Mouse (Mus musculus): ENCODE data around the gene Mael. TPM values are rescaled to one million over a fixed set of nuclear protein-coding genes. Genes with fewer than 3 reads are reported as not detected.
A peak's percentile ranks its signal among the peaks of the same experiment; 100 is the strongest.

Mael gene
- polyA plus RNA-seq, 1 experiment from 2014 or later, result 0.11 TPM

DNA sequence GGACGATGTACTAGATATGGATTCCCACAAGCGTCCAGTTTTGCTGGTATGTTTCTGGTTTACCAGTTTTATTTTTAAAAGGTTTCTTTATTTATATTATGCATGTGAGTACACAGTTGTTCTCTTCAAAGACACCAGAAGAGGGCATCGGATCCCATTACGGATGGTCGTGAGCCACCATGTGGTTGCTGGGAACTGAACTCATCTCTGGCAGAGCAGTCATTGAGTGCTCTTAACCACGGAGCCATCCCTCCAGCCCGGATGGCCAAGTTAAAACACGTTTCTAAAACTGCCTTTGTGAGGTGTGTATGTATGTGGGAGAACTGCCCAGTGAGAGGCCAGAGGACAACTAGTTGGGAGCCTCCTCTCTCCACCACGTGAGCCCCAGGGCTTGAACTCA is 79.9 kb downstream of the Mael start:
- no peak overlapping the region for H3K27ac ChIP-seq
- peaks cover 7% of the 10 kb centered on the region; the same call in 1 of the 2 replicates for H3K4me1 ChIP-seq
- no peaks in the 10 kb centered on the region for H3K36me3 ChIP-seq
- DNase-seq (ENCODE audit: low spot score), result no peak
- no peak overlapping the region for H3K4me3 ChIP-seq
- 52% methylated on average over 9 of the region's 9 CpGs for WGBS
- peaks cover 59% of the 10 kb centered on the region for H3K27me3 ChIP-seq (ENCODE audit: insufficient read depth, poor library complexity, severe bottlenecking)
- no peaks in the 10 kb centered on the region for H3K9me3 ChIP-seq

DNA sequence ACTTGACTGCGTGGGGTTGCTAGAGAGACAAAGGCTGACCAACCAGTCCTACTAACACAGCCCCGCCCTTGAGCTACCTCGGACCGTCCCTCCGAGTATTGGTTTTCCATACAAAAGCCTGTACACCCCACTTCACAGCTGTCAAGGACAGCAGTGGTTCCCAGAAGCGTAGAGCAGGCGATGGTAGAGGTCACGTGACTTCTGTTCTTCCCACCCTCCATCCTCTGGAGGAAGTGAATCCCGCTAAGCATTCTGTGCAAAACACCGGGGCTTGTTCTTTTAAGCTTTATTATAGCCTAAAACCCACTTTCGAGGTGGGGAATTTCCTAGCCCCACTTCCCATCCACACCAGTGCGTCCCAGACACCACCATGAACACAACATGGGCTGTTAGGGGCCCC is 80.8 kb downstream of the Mael start:
- no peak for DNase-seq (ENCODE audit: low spot score)
- Histone ChIP-seq H3K9me3 (no peaks in the 10 kb centered on the region), H3K4me3 (no peak overlapping the region), H3K4me1 (peaks cover 13% of the 10 kb centered on the region; the same call in 1 of the 2 replicates), H3K27ac (no peak overlapping the region), H3K36me3 (no peaks in the 10 kb centered on the region), H3K27me3 (ENCODE audit: insufficient read depth, poor library complexity, severe bottlenecking) (peaks cover 59% of the 10 kb centered on the region)
- 81% methylated on average over 12 of the region's 12 CpGs for WGBS

DNA sequence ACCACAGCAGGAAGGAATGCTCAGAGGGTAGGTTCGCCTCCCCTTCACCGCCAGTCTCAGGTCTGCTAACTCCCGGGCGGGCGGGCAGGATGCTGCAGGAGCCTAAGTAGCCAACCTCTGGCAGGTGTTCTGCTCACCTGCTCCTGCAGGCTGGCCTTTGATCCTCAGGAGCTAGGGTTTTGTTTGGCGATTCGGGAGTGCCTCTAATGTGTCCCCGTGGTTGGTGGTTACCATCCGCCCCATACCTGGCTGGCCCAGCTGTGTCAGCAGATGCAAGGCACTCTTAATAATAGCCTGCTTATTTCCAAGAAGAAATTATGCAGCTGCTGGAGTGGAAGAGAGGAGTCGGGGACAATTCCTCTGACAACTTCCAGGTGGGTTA is 83.4 kb downstream of the Mael start:
- WGBS, result 25% methylated on average over 10 of the region's 10 CpGs
- DNase-seq (ENCODE audit: low spot score), result no peak
- Histone ChIP-seq H3K4me1 (peaks cover 16% of the 10 kb centered on the region; the same call in 1 of the 2 replicates), H3K27me3 (ENCODE audit: insufficient read depth, poor library complexity, severe bottlenecking) (peaks cover 55% of the 10 kb centered on the region), H3K9me3 (no peaks in the 10 kb centered on the region), H3K27ac (no peak overlapping the region), H3K36me3 (no peaks in the 10 kb centered on the region), H3K4me3 (no peak overlapping the region)

DNA sequence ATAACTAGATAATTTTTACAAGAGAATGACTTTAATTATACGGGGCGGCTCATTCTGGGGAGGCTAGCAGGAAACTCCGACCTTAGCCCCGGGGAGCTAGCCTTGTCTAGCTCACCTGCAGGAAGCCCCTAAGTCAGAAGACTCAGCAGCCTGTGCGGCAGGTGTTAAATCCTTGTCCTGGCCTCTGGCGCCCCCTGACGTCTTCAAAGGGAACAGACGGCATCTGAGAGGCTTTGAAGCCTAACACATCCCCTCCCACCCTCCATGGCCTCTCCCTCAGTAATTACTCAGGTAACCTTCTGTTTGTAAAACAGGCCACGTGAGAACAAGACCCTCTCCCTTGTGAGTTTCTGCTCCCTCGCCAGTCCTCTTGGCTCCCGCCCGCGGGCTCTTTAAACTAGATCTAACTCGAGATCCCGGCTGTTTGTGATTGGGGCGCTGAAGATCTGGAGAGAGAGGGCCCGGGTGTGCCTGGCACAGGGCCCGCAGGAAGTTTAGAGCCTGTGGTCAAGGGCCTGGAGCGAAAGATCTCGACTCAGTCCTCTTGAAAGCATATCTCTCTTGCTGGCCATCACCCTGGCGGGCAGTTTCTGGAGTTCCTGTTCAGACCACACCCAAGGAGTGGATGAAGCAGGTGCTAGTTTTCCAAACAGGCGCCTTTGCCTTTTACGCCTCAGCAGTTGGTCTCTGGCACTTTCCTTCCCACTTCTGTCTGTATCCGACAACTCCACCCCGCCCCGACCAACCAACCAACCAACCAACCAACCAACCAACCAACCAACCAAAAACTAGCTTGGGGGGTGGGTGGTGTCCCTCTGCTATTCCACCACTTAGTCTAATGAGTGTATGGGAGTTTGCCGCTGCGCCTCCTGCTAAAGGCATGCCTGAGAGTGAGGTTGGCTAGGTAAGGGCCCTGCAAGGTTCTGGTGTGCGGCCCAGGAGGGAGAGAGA is 84.1 kb downstream of the Mael start:
- 6% methylated on average over 29 of the region's 29 CpGs for WGBS

DNA sequence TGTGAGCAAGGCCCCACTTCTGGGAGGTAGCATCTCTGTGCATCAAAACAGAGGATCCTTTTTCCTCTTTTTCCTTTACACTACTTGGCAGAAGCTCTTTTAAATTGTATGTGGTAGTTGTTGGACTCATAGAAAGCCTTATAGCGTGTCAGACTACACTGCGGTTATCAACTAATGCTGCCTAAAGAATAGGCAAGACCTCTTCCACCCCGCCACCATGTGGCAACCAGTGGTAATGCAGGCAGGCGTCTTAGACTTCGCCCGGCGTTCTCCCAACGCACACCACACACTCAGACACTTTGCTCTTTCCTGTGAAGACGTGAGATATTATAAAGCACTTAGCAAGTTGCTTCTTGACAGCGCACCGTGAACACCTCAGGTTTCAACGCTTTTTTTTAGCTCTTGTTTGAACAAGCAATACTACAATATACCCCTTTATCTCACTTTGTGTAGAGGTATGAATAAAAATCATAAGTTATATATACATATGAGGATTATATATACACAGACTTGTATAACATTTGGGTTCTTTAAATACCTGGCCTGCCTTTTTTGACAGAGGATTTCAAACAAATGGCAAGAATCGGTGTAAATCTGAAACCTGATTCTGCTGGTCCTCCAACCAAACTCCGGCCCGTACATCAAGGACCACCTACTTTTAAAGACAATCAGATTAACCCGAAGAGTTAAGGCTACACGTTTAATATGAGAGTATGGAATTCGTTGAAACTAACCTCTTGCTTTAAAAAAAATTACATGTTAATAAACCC is 85.0 kb downstream of the Mael start:
- 14% methylated on average over 18 of the region's 18 CpGs for WGBS
- Histone ChIP-seq H3K4me1 (peaks cover 17% of the 10 kb centered on the region; the same call in 1 of the 2 replicates), H3K4me3 (no peak overlapping the region; the same call in 1 of the 2 replicates), H3K27me3 (ENCODE audit: insufficient read depth, poor library complexity, severe bottlenecking) (peaks cover 40% of the 10 kb centered on the region), H3K9me3 (no peaks in the 10 kb centered on the region), H3K36me3 (no peaks in the 10 kb centered on the region), H3K27ac (no peak overlapping the region)
- DNase-seq (ENCODE audit: low spot score), result peak; percentile 90

More for the DNA sequence above, 84.1 kb downstream of the Mael start:
- H3K4me3 ChIP-seq, result peak overlapping the region; percentile 42; the same call in 1 of the 2 replicates
- peaks cover 16% of the 10 kb centered on the region; the same call in 1 of the 2 replicates for H3K4me1 ChIP-seq
- peaks cover 48% of the 10 kb centered on the region for H3K27me3 ChIP-seq (ENCODE audit: insufficient read depth, poor library complexity, severe bottlenecking)
- H3K9me3 ChIP-seq, result no peaks in the 10 kb centered on the region
- peak; percentile 87 for DNase-seq (ENCODE audit: low spot score)
- no peak overlapping the region for H3K27ac ChIP-seq
- no peaks in the 10 kb centered on the region for H3K36me3 ChIP-seq

DNA sequence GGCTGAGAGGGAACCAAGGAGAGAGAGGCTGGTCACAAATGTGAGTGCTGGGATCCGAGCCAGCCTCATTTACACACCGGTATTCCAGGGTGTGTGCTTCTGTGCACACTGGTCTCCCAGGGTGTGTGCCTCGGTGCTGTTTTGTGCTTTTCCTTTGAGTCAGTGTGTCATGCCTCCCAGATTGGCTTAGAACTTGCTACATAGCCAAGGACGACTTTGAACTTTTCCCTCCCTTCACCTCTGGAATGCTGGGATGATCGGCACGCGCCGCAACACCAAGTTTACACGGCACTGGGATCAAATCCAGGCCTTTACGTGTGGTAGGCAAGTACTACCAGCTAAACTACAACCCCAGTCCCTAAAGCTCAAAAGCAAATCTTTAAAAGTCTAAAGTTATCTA is 86.5 kb downstream of the Mael start:
- WGBS, result 88% methylated on average over 10 of the region's 10 CpGs
- Histone ChIP-seq H3K27ac (no peak overlapping the region), H3K36me3 (no peaks in the 10 kb centered on the region), H3K9me3 (no peaks in the 10 kb centered on the region), H3K27me3 (ENCODE audit: insufficient read depth, poor library complexity, severe bottlenecking) (peaks cover 27% of the 10 kb centered on the region), H3K4me3 (no peak overlapping the region), H3K4me1 (peaks cover 26% of the 10 kb centered on the region)
- DNase-seq (ENCODE audit: low spot score), result no peak

DNA sequence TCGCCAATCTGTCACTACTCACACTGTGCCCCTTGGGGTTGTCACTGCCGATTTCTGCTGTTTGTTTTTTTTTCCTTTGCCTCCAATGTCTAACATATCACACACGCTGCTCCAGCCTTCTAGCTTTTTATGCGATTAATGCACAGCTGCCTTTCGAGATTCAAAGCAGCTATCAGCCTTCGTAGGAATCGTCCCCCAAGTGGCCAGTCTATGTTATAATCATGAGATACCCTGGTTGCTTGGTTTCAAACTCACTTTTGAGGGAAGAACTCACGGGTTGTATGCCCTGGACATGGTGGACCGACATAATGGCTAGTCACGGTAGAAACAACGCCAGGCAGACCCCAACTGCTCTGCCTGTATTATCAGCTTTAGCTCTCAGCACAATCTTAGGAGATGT is 87.2 kb downstream of the Mael start:
- Histone ChIP-seq H3K27me3 (ENCODE audit: insufficient read depth, poor library complexity, severe bottlenecking) (peaks cover 20% of the 10 kb centered on the region), H3K27ac (no peak overlapping the region), H3K4me3 (no peak overlapping the region), H3K4me1 (peaks cover 26% of the 10 kb centered on the region), H3K9me3 (no peaks in the 10 kb centered on the region), H3K36me3 (no peaks in the 10 kb centered on the region)
- WGBS, result 69% methylated on average over 11 of the region's 11 CpGs
- no peak for DNase-seq (ENCODE audit: low spot score)

Other genes starting within 250 kb of the Mael start
- 12.9 and 18.4 TPM in 2 replicates for gene Pou2f1, start 236.1 kb downstream of the Mael start, polyA plus RNA-seq (2016; fragmentation: Nextera tagmentation; extraction: Ambion mirVana)
- 38.2 and 64.9 TPM in 2 replicates for gene Dusp27, start 110.8 kb downstream of the Mael start, polyA plus RNA-seq (2016; fragmentation: Nextera tagmentation; extraction: Ambion mirVana)
- 0.15 and 0.20 TPM in 2 replicates for gene Gpa33, start 108.5 kb downstream of the Mael start, polyA plus RNA-seq (2016; fragmentation: Nextera tagmentation; extraction: Ambion mirVana)
- gene Ildr2, start 15.4 kb upstream of the Mael start, polyA plus RNA-seq (2016; fragmentation: Nextera tagmentation; extraction: Ambion mirVana), result 1.4 and 1.5 TPM in 2 replicates
- gene Tada1, start 140.3 kb upstream of the Mael start, polyA plus RNA-seq (2016; fragmentation: Nextera tagmentation; extraction: Ambion mirVana), result 35.6 and 44.5 TPM in 2 replicates
- 11.9 and 12.7 TPM in 2 replicates for gene Pogk, start 171.1 kb upstream of the Mael start, polyA plus RNA-seq (2016; fragmentation: Nextera tagmentation; extraction: Ambion mirVana)